Mouse (Mus musculus) CH12.LX (cell line): ENCODE data around the gene Sh3bgrl2. TPM values are rescaled to one million over a fixed set of nuclear protein-coding genes. Genes with fewer than 3 reads are reported as not detected.

Experiments used
- DNase-seq: peaks from one replicate; pipeline ENCODE4 v3.0.0-alpha.2; 2013; ENCODE audit errors: extremely low read depth
- H3K27ac ChIP-seq: 2 replicates; pipeline ENCODE4 v1.5.1; 2012; ENCODE audit warnings: low read depth, mild to moderate bottlenecking, control low read depth, moderate library complexity; ENCODE audit not compliant: insufficient read depth
- H3K27me3 ChIP-seq: replicated peaks from 2 replicates; pipeline ENCODE3; 2012; ENCODE audit warnings: inconsistent platforms
- H3K36me3 ChIP-seq, 2 experiments: replicated peaks in 1 of 2; 2 replicates each; pipeline versions ENCODE3 to v1.6.1; 2012; ENCODE audit warnings: inconsistent platforms in 1 of 2, low read length in 1 of 2, mild to moderate bottlenecking in 1 of 2, mixed read lengths in 1 of 2, moderate library complexity in 1 of 2; ENCODE audit not compliant: control insufficient read depth in 1 of 2, insufficient read depth in 1 of 2
- H3K4me1 ChIP-seq, 2 experiments: 2 replicates each; pipeline ENCODE4 v1.6.1; 2012; ENCODE audit warnings: inconsistent platforms in 1 of 2, moderate library complexity in 1 of 2; ENCODE audit not compliant: insufficient read depth in 2 of 2, control insufficient read depth in 1 of 2
- H3K4me2 ChIP-seq: 2 replicates; pipeline ENCODE4 v1.6.1; 2012; ENCODE audit warnings: low read depth, mild to moderate bottlenecking, control low read depth; ENCODE audit not compliant: poor library complexity, insufficient read depth, severe bottlenecking
- H3K4me3 ChIP-seq, 3 experiments: fragments of 150-350 bp in 1 of 3; sonication (generic) in 1 of 3; replicated peaks in 1 of 3; 2 replicates each; pipeline versions ENCODE3 to v1.5.1; 2011 to 2012; ENCODE audit warnings: low read depth in 2 of 3, low read length in 2 of 3, mild to moderate bottlenecking in 2 of 3, moderate library complexity in 2 of 3, control low read depth in 1 of 3, improper control_type of control experiment in 1 of 3, inconsistent platforms in 1 of 3, mixed read lengths in 1 of 3; ENCODE audit not compliant: poor library complexity in 1 of 3
- H3K79me2 ChIP-seq: replicated peaks from 2 replicates; pipeline ENCODE4 v1.6.1; 2012; ENCODE audit warnings: mild to moderate bottlenecking, moderate library complexity; ENCODE audit not compliant: control insufficient read depth, poor library complexity, insufficient read depth, severe bottlenecking; ENCODE audit errors: extremely low read depth
- H3K9ac ChIP-seq: 2 replicates; pipeline ENCODE4 v1.6.1; 2012; ENCODE audit warnings: low read depth, mild to moderate bottlenecking, control low read depth, moderate library complexity; ENCODE audit not compliant: insufficient read depth
- H3K9me3 ChIP-seq: replicated peaks from 2 replicates; pipeline ENCODE3; 2012; ENCODE audit warnings: low read length, inconsistent platforms, mixed read lengths
- CTCF ChIP-seq, 2 experiments: IDR thresholded peaks in 1 of 2; conservative IDR thresholded peaks in 1 of 2; 2 replicates each; pipeline ENCODE4 v1.5.1; 2011 to 2012; ENCODE audit warnings: low read depth in 2 of 2, low read length in 2 of 2, improper control_type of control experiment in 1 of 2, inconsistent platforms in 1 of 2, mild to moderate bottlenecking in 1 of 2, moderate library complexity in 1 of 2
- E2F4 ChIP-seq: IDR thresholded peaks from 2 replicates; pipeline ENCODE4 v1.6.1; 2011; ENCODE audit warnings: low read depth, low read length, improper control_type of control experiment; ENCODE audit not compliant: insufficient replicate concordance
- ETS1 ChIP-seq: conservative IDR thresholded peaks from 2 replicates; pipeline ENCODE4 v1.6.1; 2012; ENCODE audit warnings: low read depth, mild to moderate bottlenecking, inconsistent platforms, low read length, improper control_type of control experiment, moderate library complexity
- HCFC1 ChIP-seq: IDR thresholded peaks from 2 replicates; pipeline ENCODE4 v1.6.1; 2012; ENCODE audit warnings: low read depth, mild to moderate bottlenecking, inconsistent platforms, low read length, improper control_type of control experiment
- IRF4 ChIP-seq: IDR thresholded peaks from 2 replicates; pipeline ENCODE4 v1.6.1; 2014; ENCODE audit warnings: low read depth, mild to moderate bottlenecking, inconsistent platforms, low read length, improper control_type of control experiment
- MAX ChIP-seq: IDR thresholded peaks from 2 replicates; pipeline ENCODE4 v1.6.1; 2011; ENCODE audit warnings: low read length, improper control_type of control experiment
- POLR2A ChIP-seq: IDR thresholded peaks from 2 replicates; pipeline ENCODE4 v1.6.1; 2011; ENCODE audit warnings: low read depth, mild to moderate bottlenecking, improper control_type of control experiment, low read length
- RCOR1 ChIP-seq: conservative IDR thresholded peaks from 2 replicates; pipeline ENCODE4 v1.6.1; 2012; ENCODE audit warnings: low read depth, mild to moderate bottlenecking, inconsistent platforms, low read length, improper control_type of control experiment
- TCF12 ChIP-seq: IDR thresholded peaks from 2 replicates; pipeline ENCODE4 v1.6.1; 2014; ENCODE audit warnings: low read depth, mild to moderate bottlenecking, inconsistent platforms, low read length, improper control_type of control experiment
- ZC3H11A ChIP-seq: IDR thresholded peaks from 2 replicates; pipeline ENCODE4 v1.6.1; 2012; ENCODE audit warnings: low read depth, mild to moderate bottlenecking, inconsistent platforms, low read length, improper control_type of control experiment
- ZNF384 ChIP-seq: IDR thresholded peaks from 2 replicates; pipeline ENCODE4 v1.6.1; 2012; ENCODE audit warnings: low read depth, low read length, improper control_type of control experiment, inconsistent platforms
- dilution Hi-C: fragments of 300-500 bp; cut with MboI; formaldehyde crosslinking; loops from 2 replicates; pipeline ENCODE4 v1.14.3; 2020; ENCODE audit warnings: low sequenced_read_pairs; ENCODE audit not compliant: extremely low pct_unique_long_range_greater_than_20kb, extremely low pct_ligation_motif_present
- in situ Hi-C: fragments of 300-500 bp; cut with MboI; formaldehyde crosslinking; loops from 3 replicates; pipeline ENCODE4 v1.14.3; 2019; ENCODE audit warnings: low sequenced_read_pairs, low pct_ligation_motif_present, low pct_unique_long_range_greater_than_20kb, mixed read lengths
- polyA plus RNA-seq: library from polyadenylated mRNA; unstranded; fragments of >175 nt; gene quantifications from 2 replicates; pipeline ENCODE4 v1.2.1, GENCODE M21; 2012; ENCODE audit warnings: low read depth; ENCODE audit not compliant: insufficient read length
- total RNA-seq, 2 experiments: library from RNA; depleted of rRNA; stranded (reverse); fragments of 300-350 nt in 1 of 2; fragments of >200 nt in 1 of 2; gene quantifications; 2 replicates each; pipeline ENCODE4 v1.2.3; 2012 to 2014

Gene Sh3bgrl2
- total and polyA plus RNA-seq, 3 experiments = 0.04 to 0.27 (median 0.11) TPM

DNA sequence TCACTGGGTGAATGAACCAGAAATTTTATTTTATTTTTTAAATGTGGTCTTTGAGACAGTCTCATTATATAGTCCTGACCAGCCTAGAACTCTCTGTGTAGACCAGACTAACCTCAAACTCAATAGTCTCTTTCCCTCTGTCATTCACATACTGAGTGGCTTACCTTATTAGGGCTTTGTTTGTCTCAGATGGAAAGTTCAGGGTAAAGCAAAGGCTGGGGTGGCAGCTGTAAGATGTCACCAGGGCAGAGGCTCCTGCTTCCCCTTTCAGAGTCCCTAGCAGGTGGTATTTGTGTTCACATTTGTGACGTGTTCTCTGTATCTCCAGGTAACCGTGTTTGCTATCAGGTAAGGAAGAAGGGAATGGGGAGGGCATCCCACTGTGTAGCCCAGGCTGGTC is 24.7 kb downstream of the Sh3bgrl2 start:
- H3K27me3 ChIP-seq = no peaks in the 10 kb centered on the region
- DNase-seq = peak; percentile 54
- in situ Hi-C loops = loop anchor here (5.0 to 10.0 kb wide), 2 partner anchors 36 to 88 kb away; no protein-coding TSS in a partner anchor
- peaks cover 30 to 85% of the 10 kb centered on the region in 2 experiments for H3K4me1 ChIP-seq
- dilution Hi-C loops = no loop called here
- no peaks in the 10 kb centered on the region for H3K9me3 ChIP-seq
- no peak overlapping the region for H3K4me2 ChIP-seq
- no peak overlapping the region for H3K4me3 ChIP-seq
- H3K79me2 ChIP-seq = no peaks in the 10 kb centered on the region
- no peak overlapping the region for H3K9ac ChIP-seq
- no peak overlapping the region for H3K27ac ChIP-seq
- TF ChIP-seq TCF12 (peak; percentile 37; the same call in 1 of the 2 replicates), ETS1 (0 out of 2 replicates have a peak, but pooled peaks have one; percentile 35), RCOR1 (no peak), IRF4 (peak; percentile 31), E2F4 (no peak), MAX (no peak)
- no peaks in the 10 kb centered on the region for H3K36me3 ChIP-seq

DNA sequence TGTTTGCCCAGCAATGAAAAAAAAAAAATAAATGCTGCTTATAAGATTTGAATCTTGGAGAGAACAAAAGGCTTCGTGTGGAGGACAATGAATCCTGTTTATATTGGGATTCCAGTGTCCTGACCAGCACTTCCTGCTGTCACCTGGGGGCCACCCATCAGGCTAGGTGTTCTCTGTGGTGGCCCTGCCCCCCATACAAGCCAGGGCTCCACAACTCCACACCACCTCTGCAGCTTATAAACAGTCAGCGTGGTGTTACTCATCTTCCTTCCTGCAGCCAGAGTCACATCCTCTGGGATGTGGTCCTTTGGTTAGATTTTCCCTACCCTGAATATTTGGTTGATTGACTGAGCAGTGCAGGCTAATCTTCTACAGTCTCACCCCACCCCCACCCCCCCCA is 25.5 kb downstream of the Sh3bgrl2 start:
- in situ Hi-C loops = loop anchor here (5.0 to 10.0 kb wide), 2 partner anchors 36 to 89 kb away; no protein-coding TSS in a partner anchor
- H3K4me1 ChIP-seq = peaks cover 26 to 77% of the 10 kb centered on the region in 2 experiments

DNA sequence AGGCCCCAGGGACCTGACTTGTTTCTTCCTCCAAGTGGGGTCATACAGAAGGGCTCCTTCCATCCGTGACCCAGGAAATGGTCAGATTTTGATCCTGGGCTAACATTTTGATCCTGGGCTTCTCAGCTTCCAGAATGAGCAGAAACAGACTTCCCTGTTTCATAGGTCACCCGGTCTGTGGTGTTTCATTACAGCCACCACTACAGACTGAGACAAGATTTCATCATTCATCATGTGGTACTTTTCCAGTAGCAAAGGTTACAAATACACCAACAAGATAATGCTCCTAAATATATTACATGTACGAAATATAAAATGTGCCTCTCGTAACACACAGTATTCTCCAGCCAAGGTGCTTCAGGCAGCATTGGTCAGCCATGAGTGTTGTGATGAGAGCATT is 27.3 kb downstream of the Sh3bgrl2 start:
- no peak for DNase-seq
- Histone ChIP-seq H3K27ac (no peak overlapping the region), H3K4me3 (no peak overlapping the region), H3K4me2 (no peak overlapping the region), H3K4me1 (peaks cover 14 to 61% of the 10 kb centered on the region in 2 experiments), H3K9ac (no peak overlapping the region), H3K79me2 (no peaks in the 10 kb centered on the region), H3K9me3 (no peaks in the 10 kb centered on the region), H3K27me3 (no peaks in the 10 kb centered on the region), H3K36me3 (no peaks in the 10 kb centered on the region)
- TF ChIP-seq CTCF (conservative IDR thresholded peaks at IDR 0.05 in 1 of 2, IDR thresholded peaks at IDR 0.05 in 1 of 2; ENCODE audit: low read depth in 2 of 2, low read length in 2 of 2) (no peak), ZNF384 (no peak)
- in situ Hi-C loops = loop anchor here (5.0 to 10.0 kb wide), 2 partner anchors 91 to 193 kb away; no protein-coding TSS in a partner anchor
- dilution Hi-C loops = no loop called here

More for the DNA sequence above, 25.5 kb downstream of the Sh3bgrl2 start:
- dilution Hi-C loops = no loop called here
- Histone ChIP-seq H3K27me3 (no peaks in the 10 kb centered on the region), H3K27ac (no peak overlapping the region), H3K4me2 (no peak overlapping the region), H3K4me3 (no peak overlapping the region), H3K9me3 (no peaks in the 10 kb centered on the region), H3K36me3 (no peaks in the 10 kb centered on the region), H3K9ac (no peak overlapping the region), H3K79me2 (no peaks in the 10 kb centered on the region)
- no peak for DNase-seq
- TF ChIP-seq MAX (no peak), CTCF (conservative IDR thresholded peaks at IDR 0.05 in 1 of 2, IDR thresholded peaks at IDR 0.05 in 1 of 2; ENCODE audit: low read depth in 2 of 2, low read length in 2 of 2) (no peak), ZC3H11A (no peak), HCFC1 (no peak), POLR2A (no peak), ETS1 (no peak)
